Mouse (Mus musculus) liver, embryonic 14.5 days (tissue): ENCODE data around the gene Gm20741.

Experiments
- CTCF ChIP-seq: IDR thresholded peaks from 2 replicates; pipeline ENCODE4 v1.5.1; 2016; ENCODE audit warnings: antibody characterized with exemption, low read depth, control low read depth
- EP300 ChIP-seq: IDR thresholded peaks from 2 replicates; pipeline ENCODE4 v1.6.1; 2016; ENCODE audit warnings: antibody characterized with exemption, low read depth

DNA sequence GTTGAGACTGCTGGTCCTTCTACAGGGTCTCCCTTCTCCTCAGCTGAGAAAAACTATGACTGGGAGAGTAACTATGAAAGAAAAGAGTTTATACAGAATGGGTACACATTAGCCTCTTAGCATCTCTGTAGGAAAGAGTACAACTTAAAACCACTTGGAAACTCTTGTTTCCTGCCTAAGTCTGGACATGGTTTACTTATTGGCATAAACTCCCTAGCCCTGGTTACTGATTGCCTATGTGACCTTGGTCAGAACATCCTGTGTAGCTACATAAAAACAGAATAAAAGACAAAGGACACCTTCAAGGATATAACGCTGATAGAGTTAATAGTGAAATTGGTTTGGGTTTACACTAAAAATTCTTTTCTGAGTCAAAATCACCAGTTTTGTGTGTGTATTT lies 35.3 kb upstream of the Gm20741 start:
- TF ChIP-seq CTCF (no peak), EP300 (no peak)
